Mouse (Mus musculus) adrenal gland (tissue): ENCODE data around the gene Ano6.

Source experiments
- intact Hi-C: fragments of 180-260 bp; cut with DNase I; formaldehyde crosslinking; loops from one replicate; pipeline ENCODE4 v1.15.1; 2025

Gene Ano6

GRCm38 (mm10) chr15:95848493-95849064 is 57.9 kb downstream of the Ano6 start:
- intact Hi-C loops, result no loop called here

- intact Hi-C loops, result no loop called here
Observed at GRCm38 (mm10) chr15:95849513-95850411, 59.1 kb downstream of the Ano6 start.

- intact Hi-C loops, result no loop called here
Observed at GRCm38 (mm10) chr15:95850546-95850945, 59.9 kb downstream of the Ano6 start.

- intact Hi-C loops, result no loop called here
Observed at GRCm38 (mm10) chr15:95855051-95855844, 64.6 kb downstream of the Ano6 start.

DNA sequence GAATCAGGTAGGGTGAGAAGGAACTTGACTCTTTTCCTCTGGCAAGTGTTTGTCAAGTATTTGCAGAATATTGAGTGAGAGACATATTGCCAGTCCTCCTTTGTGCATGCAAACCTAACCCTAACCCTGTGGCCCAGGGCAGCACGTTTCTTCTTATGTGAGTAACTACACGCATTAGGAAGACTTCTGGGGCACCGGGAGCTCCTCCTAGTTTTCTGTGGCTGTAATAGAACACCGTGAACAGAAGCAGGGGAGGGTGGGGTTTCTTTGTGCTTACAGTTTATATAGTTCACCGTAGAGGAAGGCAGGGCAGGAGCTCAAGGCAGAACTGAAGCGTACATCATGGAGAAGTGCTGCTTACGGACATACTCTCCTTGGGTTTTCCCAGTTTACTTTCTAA is 65.3 kb downstream of the Ano6 start:
- intact Hi-C loops, result no loop called here

GRCm38 (mm10) chr15:95856684-95857595 is 66.3 kb downstream of the Ano6 start:
- intact Hi-C loops, result no loop called here

DNA sequence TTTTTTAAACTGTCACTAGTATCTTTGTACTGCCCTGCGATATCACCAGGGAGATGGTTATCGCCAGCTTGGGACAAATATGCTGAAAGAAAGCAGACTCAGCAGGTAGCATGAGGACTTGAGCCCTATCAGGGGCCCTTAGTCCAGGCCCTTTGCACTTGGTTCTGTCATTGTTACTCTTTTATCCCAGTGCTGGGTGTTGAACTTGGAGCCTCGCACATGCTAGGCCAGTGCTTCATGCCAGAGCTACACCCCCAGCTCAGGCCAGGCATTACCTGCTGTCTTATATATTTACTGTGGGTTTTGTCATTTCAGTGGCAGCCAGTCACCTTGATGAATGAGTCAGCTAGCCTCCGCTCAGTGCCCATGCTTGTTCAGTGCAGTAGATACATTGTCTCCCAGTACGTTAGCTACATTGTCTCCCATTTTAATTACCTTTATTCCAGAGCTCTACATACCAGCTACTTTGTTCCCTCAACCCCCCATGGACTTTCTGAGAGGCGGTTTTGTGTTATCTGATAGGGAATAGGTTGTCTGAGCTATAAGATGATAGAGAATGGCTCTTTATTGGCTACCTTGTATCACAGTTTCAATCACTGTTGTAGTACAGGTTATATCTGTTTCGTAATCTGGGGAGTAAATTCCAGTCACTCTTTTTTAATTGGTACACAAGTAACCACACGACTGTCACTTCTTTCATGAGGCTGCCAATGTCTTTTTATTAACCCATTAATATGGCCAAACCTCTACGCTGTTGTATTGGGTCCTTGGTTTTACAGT is 68.4 kb downstream of the Ano6 start:
- intact Hi-C loops, result no loop called here

GRCm38 (mm10) chr15:95863865-95864660 is 73.4 kb downstream of the Ano6 start:
- intact Hi-C loops, result no loop called here

- intact Hi-C loops, result no loop called here
Observed at GRCm38 (mm10) chr15:95865311-95866100, 74.9 kb downstream of the Ano6 start.

DNA sequence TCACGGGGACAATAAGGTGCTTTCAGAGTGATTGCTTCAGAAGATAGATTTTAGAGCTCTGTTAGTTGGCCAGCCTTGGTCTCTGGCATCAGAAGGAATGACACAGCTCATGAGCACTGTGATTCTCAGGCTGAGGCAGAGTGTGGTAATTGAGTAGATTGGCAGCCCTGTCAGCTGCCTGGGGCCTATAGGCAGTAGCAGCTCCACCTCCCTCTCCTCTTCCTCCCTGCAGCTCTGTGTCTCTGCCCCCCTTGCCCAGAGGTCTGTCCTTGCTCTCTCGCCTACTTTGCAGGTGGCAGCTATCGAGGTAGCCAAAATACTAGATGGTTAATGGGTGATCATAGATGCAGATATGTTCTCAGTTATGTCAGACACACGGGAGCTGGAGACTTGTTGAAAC is 77.5 kb downstream of the Ano6 start:
- intact Hi-C loops, result no loop called here

- intact Hi-C loops, result no loop called here
Observed at GRCm38 (mm10) chr15:95869611-95870010, 79.0 kb downstream of the Ano6 start.

DNA sequence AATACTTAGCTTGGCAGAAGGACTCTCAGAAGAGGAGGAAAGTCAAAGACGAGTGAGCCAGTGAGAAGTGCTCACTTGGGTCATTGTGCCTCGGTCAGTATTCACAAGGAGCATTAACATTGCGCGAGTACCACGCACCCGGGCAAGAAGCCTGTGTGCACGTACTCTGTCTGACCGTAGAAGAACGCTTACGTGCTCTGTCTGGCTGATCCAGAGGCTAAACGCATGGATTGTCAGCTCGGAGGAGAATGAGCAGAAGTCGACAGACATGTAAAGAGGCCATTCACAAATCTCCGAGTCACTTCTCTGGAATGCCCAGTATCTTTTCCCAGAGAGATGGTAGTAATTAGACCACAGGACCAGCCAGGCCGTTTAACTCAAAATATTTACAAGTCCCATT is 81.0 kb downstream of the Ano6 start:
- intact Hi-C loops, result no loop called here

- intact Hi-C loops, result no loop called here
Observed at GRCm38 (mm10) chr15:95872447-95872846, 81.8 kb downstream of the Ano6 start.

GRCm38 (mm10) chr15:95873276-95873675 is 82.6 kb downstream of the Ano6 start:
- intact Hi-C loops, result no loop called here

DNA sequence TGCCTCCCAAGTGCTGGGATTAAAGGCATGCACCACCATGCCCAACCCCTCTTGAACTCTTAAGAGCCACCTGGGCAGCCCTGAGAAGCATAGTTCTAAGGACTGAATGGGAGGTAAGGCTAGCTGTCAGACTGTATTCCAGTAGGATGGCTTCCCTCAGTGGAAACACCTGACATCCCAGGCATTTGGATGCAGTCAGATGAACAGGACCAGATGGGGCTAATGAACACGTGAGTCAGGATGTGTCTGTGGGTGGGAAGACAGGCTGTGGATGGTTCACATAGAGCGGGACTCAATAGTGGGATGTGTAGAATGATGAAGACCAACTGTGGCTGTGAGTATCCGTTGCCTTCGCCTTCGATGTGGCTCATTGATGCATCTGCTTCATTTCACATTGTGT is 83.6 kb downstream of the Ano6 start:
- intact Hi-C loops, result no loop called here

- intact Hi-C loops, result no loop called here
Observed at GRCm38 (mm10) chr15:95874726-95875125, 84.1 kb downstream of the Ano6 start.

DNA sequence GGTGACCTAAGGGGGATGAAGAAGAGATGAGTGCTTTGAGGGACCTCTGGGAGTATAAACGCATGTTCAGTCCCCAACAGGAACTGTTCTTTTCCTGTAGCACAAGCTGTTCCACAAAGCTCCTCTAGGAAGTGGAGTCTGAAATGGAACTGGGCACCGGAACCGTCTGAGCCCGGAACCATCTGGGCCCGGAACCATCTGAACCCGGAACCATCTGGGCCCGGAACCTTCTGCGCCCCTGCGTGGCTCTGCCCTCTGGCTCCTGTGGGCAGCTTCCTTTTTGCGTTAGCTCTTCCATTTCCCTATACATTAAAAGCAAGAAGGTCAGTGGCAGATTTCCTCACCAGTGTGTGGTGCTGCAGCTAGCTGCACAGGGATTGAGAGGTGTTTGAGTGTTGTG is 85.3 kb downstream of the Ano6 start:
- intact Hi-C loops, result no loop called here

- intact Hi-C loops, result loop anchor here (5.0 kb wide), 1 partner anchor 88 kb away; the partner anchor contains the start of gene Ano6
Observed at GRCm38 (mm10) chr15:95880616-95881151, 90.0 kb downstream of the Ano6 start.
